Mouse (Mus musculus) neural tube, embryonic 12.5 days (tissue): Measurements from ENCODE around the gene Ube2h. TPM values are rescaled to one million over a fixed set of nuclear protein-coding genes. Genes with fewer than 3 reads are reported as not detected.

ENCODE experiments used
- ATAC-seq: fragments of 200-750 bp; cut with Nextera tagmentation; 2 replicates; pipeline ENCODE4 v1.8.0; 2017; ENCODE audit warnings: low read depth, mild to moderate bottlenecking, moderate TSS enrichment, moderate library complexity; ENCODE audit not compliant: low FRiP score
- H3K27ac ChIP-seq: fragments of 300-500 bp; sonication (generic); 2 replicates; pipeline ENCODE4 v1.5.1; 2016
- H3K27me3 ChIP-seq: fragments of 300-500 bp; sonication (generic); replicated peaks from 2 replicates; pipeline ENCODE4 v1.6.1; 2016; ENCODE audit warnings: mild to moderate bottlenecking
- H3K36me3 ChIP-seq: fragments of 300-500 bp; sonication (generic); 2 replicates; pipeline ENCODE4 v1.6.1; 2016; ENCODE audit warnings: mild to moderate bottlenecking
- H3K4me1 ChIP-seq: fragments of 300-500 bp; sonication (generic); 2 replicates; pipeline ENCODE4 v1.6.1; 2016
- H3K4me2 ChIP-seq: fragments of 300-500 bp; sonication (generic); replicated peaks from 2 replicates; pipeline ENCODE4 v1.6.1; 2016; ENCODE audit warnings: mild to moderate bottlenecking
- H3K4me3 ChIP-seq: fragments of 300-500 bp; sonication (generic); 2 replicates; pipeline ENCODE4 v1.5.1; 2016
- H3K9ac ChIP-seq: fragments of 300-500 bp; sonication (generic); 2 replicates; pipeline ENCODE4 v1.6.1; 2016; ENCODE audit warnings: mild to moderate bottlenecking
- H3K9me3 ChIP-seq: fragments of 300-500 bp; sonication (generic); 2 replicates; pipeline ENCODE4 v1.6.1; 2016; ENCODE audit warnings: mild to moderate bottlenecking
- WGBS: fragments of 180-500 bp; shearing (Covaris S2); methylation state at CpG from one replicate; pipeline ENCODE4 v1.1.7; 2016; 5-methylcytosine and 5-hydroxymethylcytosine counted together
- microRNA counts: library from miRNA; unstranded; fragments of <30 nt; microRNA quantifications from one replicate; lab custom pipeline; 2017
- microRNA-seq: library from miRNA; unstranded; fragments of <30 nt; microRNA quantifications from one replicate; pipeline ENCODE4, GENCODE M21; 2017
- polyA plus RNA-seq: library from polyadenylated mRNA; unstranded; fragments of >200 nt; fragmentation: Nextera tagmentation; extraction: Ambion mirVana; gene quantifications from 2 replicates; pipeline ENCODE4 v1.2.1, GENCODE M21; 2016

Gene Ube2h
- polyA plus RNA-seq, 1 experiment from 2014 or later: 69.9 TPM

DNA sequence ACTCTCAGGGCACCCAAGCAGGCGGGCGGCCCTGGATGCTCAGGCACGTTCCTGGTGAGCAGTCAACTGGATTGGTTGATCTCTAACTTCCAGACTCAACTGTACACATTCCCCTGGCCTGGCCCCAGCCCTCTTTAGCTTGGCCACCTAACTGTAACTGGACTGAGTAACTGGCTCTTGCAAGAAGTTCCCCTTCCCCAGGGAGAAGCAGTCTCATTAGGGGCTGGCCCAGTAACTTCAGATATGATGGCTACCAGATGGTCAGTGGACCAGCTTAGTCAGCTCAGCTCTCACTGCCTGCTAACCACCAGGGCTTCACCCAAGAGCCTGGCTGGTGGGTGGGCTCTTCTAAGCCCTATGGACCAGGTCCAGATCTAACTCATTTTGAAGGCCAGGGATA, 136.1 kb downstream of the Ube2h start:
- no peak for ATAC-seq
- H3K36me3 ChIP-seq: no peaks in the 10 kb centered on the region
- peaks cover 55% of the 10 kb centered on the region for H3K27me3 ChIP-seq
- H3K4me1 ChIP-seq: peaks cover 18% of the 10 kb centered on the region
- WGBS: 89% methylated on average over 3 of the region's 3 CpGs
- no peak overlapping the region for H3K27ac ChIP-seq
- no peaks in the 10 kb centered on the region for H3K9me3 ChIP-seq
- H3K9ac ChIP-seq: no peak overlapping the region
- no peak overlapping the region; the same call in 1 of the 2 replicates for H3K4me2 ChIP-seq
- H3K4me3 ChIP-seq: no peak overlapping the region

DNA sequence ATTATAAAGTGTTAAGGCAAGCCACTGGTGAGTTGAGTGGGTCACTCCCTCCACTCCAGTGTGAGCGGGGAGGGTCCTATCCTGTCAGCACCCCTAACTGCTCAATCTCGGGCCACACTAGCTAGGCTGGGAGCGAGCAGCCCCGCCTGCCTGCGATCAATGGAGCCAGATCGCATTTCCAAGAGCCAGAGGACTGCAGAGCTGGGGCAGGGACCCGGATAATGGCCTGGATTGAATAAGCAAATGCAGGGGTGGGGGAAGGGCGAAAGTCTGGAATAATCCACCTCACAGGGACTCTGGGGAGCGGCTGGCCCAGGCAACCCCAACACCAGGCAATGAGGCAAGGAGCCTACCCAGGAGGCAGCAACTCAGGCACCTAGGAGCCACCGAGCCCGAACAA, 137.1 kb downstream of the Ube2h start:
- Histone ChIP-seq H3K36me3 (no peaks in the 10 kb centered on the region), H3K4me1 (peaks cover 13% of the 10 kb centered on the region), H3K27ac (no peak overlapping the region), H3K4me2 (peak overlapping the region; percentile 24; the same call in 1 of the 2 replicates), H3K9ac (no peak overlapping the region), H3K9me3 (no peaks in the 10 kb centered on the region), H3K4me3 (no peak overlapping the region), H3K27me3 (peaks cover 44% of the 10 kb centered on the region)
- no peak for ATAC-seq
- whole genome bisulfite sequencing: 17% methylated on average over 11 of the region's 11 CpGs

DNA sequence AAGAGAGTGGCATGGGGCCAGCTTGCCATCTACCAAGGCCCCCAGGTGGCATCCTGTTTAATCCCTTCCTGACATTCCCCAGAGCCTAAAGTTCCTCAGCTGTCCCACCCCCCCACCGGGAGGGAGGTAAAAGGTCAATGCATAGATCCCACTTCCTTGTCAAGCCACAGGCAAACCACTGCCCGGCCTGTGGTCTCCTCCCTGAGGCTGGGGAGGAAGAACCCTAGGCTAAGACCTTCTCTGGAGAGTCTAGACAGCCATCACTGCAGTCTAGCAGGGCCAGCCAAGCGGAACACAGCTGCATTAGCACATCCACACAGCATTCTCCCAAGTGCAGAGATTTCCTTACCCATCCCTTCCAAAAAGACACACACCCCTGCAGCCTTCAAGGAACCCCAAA, 138.0 kb downstream of the Ube2h start:
- Histone ChIP-seq H3K4me3 (no peak overlapping the region), H3K4me1 (peaks cover 13% of the 10 kb centered on the region), H3K9me3 (no peaks in the 10 kb centered on the region), H3K27me3 (peaks cover 36% of the 10 kb centered on the region), H3K36me3 (no peaks in the 10 kb centered on the region), H3K9ac (no peak overlapping the region), H3K4me2 (no peak overlapping the region), H3K27ac (no peak overlapping the region)
- no peak for ATAC-seq
- WGBS: 65% methylated on average over 3 of the region's 3 CpGs

DNA sequence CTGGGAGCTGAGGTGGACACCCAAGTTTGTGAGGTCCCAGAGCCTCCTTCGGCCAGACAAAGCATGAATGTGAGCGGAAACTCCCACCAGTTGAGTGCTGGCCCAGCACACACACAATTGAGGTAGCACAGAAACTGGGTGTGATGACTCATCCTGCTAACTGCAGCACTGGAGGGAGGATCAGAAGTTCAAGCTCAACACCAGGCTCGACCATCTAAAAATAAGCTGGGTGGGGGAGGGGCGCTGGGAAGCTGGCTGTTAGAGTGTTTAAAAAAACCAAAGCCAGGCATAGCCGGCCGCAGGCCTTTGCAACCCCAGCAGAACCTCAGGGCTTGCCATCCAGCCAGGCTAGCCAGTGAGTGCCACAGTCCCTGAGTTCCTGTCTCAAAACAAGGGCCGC, 142.2 kb downstream of the Ube2h start:
- Histone ChIP-seq H3K36me3 (no peaks in the 10 kb centered on the region), H3K4me1 (peaks cover 4% of the 10 kb centered on the region), H3K27ac (no peak overlapping the region), H3K4me2 (no peak overlapping the region), H3K27me3 (no peaks in the 10 kb centered on the region; the same call in 1 of the 2 replicates), H3K4me3 (no peak overlapping the region), H3K9me3 (no peaks in the 10 kb centered on the region), H3K9ac (no peak overlapping the region)
- no peak for ATAC-seq
- WGBS: 49% methylated on average over 7 of the region's 7 CpGs

DNA sequence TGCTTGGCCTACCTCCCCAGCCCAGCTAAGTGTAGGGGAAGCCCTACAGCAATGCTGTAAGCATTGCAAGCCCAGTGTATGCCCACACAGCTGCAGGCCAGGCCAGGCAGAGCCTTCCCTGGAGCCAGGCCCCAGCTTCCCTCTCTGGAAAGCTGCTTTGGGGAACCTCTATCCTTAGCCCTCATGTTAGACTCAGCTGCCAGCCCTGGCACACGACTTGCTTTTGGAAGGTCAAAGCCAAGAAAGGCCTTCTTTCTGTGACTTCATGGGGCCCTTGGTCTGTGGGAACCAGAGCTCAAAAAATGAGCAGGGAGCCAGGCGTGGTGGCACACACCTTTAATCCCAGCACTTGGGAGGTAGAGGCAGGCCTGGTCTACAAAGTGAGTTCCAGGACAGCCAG, 142.7 kb downstream of the Ube2h start:
- no peak for ATAC-seq
- H3K27me3 ChIP-seq: no peaks in the 10 kb centered on the region; the same call in 1 of the 2 replicates
- no peaks in the 10 kb centered on the region for H3K36me3 ChIP-seq
- H3K9me3 ChIP-seq: no peaks in the 10 kb centered on the region
- no peak overlapping the region for H3K4me2 ChIP-seq
- H3K27ac ChIP-seq: no peak overlapping the region
- H3K9ac ChIP-seq: no peak overlapping the region
- whole genome bisulfite sequencing: 75% methylated on average over 2 of the region's 2 CpGs
- H3K4me3 ChIP-seq: no peak overlapping the region
- H3K4me1 ChIP-seq: no peaks in the 10 kb centered on the region

MicroRNAs within 50 kb of the gene (microRNA counts, 519-probe panel; counts per million panel counts)
- microRNA mmu-miR-182 (lab: Ali Mortazavi, UCI): 4,159 counts per million, percentile 77 among the panel's probes with 10 or more counts
- 6,163 counts per million, percentile 91 among the panel's probes with 10 or more counts for microRNA mmu-miR-183 (lab: Ali Mortazavi, UCI)
- 6,810 counts per million, percentile 94 among the panel's probes with 10 or more counts for microRNA mmu-miR-96 (lab: Ali Mortazavi, UCI)

Small RNAs within 50 kb of the gene (microRNA-seq; reads per million reads assigned to microRNA genes)
- gene Mir182 (7,160 reads per million, percentile 95 among the genes with 10 or more reads in this experiment), gene Mir183 (9,822 reads per million, percentile 95 among the genes with 10 or more reads in this experiment), gene Mir96 (3,054 reads per million, percentile 87 among the genes with 10 or more reads in this experiment)

Other genes starting within 250 kb of the Ube2h start
- 62.9 and 64.7 TPM in 2 replicates for gene Zc3hc1, start 86.5 kb upstream of the Ube2h start, polyA plus RNA-seq
- gene Klhdc10, start 97.3 kb upstream of the Ube2h start, polyA plus RNA-seq: 36.7 and 42.8 TPM in 2 replicates
- 35.1 and 35.9 TPM in 2 replicates for gene Tmem209, start 205.2 kb upstream of the Ube2h start, polyA plus RNA-seq
- gene Ssmem1, start 205.3 kb upstream of the Ube2h start, polyA plus RNA-seq: 0.24 and 0.49 TPM in 2 replicates
- gene Cpa2, start 237.0 kb upstream of the Ube2h start, polyA plus RNA-seq: 8.2 and 8.5 TPM in 2 replicates